Mouse (Mus musculus): ENCODE data around the gene Ica1. TPM values are rescaled to one million over a fixed set of nuclear protein-coding genes. Genes with fewer than 3 reads are reported as not detected.

Gene Ica1
- total RNA-seq (2014; rRNA removed) = 38.2 and 50.0 TPM in 2 replicates
- polyA plus RNA-seq (2015; fragmentation: Nextera tagmentation; extraction: Ambion mirVana) = 78.9 and 83.8 TPM in 2 replicates

- 2% methylated on average over 16 of the region's 16 CpGs for WGBS
- H3K4me1 ChIP-seq (ENCODE audit: insufficient read depth, low read length) = 0 out of 2 replicates have a peak, but pooled peaks cover 5% of the 10 kb centered on the region
- H3K27me3 ChIP-seq (ENCODE audit: insufficient read depth, low read length) = no peaks in the 10 kb centered on the region
- H3K4me3 ChIP-seq (ENCODE audit: low read length) = peak within 1 kb of the TSS; percentile 88
- peak within 1 kb of the TSS; percentile 66 for H3K4me2 ChIP-seq (ENCODE audit: low read depth, low read length)
- peak within 1 kb of the TSS; percentile 94 for H3K9ac ChIP-seq (replicated peaks; ENCODE audit: low read length)
- H3K27ac ChIP-seq = peak within 1 kb of the TSS; percentile 88
- no peaks in the 10 kb centered on the region for H3K9me3 ChIP-seq (ENCODE audit: low read length)
- DNase-seq (ENCODE audit: low spot score) (peak; percentile 40), ATAC-seq (peak; percentile 79)
- TF ChIP-seq CTCF (IDR thresholded peaks at IDR 0.05; ENCODE audit: low read depth) = no peak
- H3K36me3 ChIP-seq (ENCODE audit: insufficient read depth, low read length) = no peaks in the 10 kb centered on the region
Measured at GRCm38 (mm10) chr6:8778296-8778649, at the start of gene Ica1. TSS of gene Ica1 (minus strand) at chr6:8778488.

- 88% methylated on average over 2 of the region's 2 CpGs for WGBS
- Histone ChIP-seq H3K4me3 (ENCODE audit: low read length) (no peak overlapping the region), H3K9me3 (ENCODE audit: low read length) (no peaks in the 10 kb centered on the region), H3K4me2 (ENCODE audit: low read depth, low read length) (no peak overlapping the region), H3K27me3 (ENCODE audit: insufficient read depth, low read length) (no peaks in the 10 kb centered on the region), H3K9ac (replicated peaks; ENCODE audit: low read length) (no peak overlapping the region), H3K4me1 (ENCODE audit: insufficient read depth, low read length) (no peaks in the 10 kb centered on the region), H3K27ac (no peak overlapping the region), H3K36me3 (ENCODE audit: insufficient read depth, low read length) (no peaks in the 10 kb centered on the region)
- TF ChIP-seq CTCF (IDR thresholded peaks at IDR 0.05; ENCODE audit: low read depth) = no peak
- DNase-seq (ENCODE audit: low spot score) (no peak), ATAC-seq (no peak)
Measured at GRCm38 (mm10) chr6:8819866-8820265, 41.6 kb upstream of the Ica1 start.

GRCm38 (mm10) chr6:8814332-8815002, 36.2 kb upstream of the Ica1 start:
- Histone ChIP-seq H3K4me2 (ENCODE audit: low read depth, low read length) (no peak overlapping the region), H3K4me1 (ENCODE audit: insufficient read depth, low read length) (no peaks in the 10 kb centered on the region), H3K9me3 (ENCODE audit: low read length) (no peaks in the 10 kb centered on the region), H3K4me3 (ENCODE audit: low read length) (no peak overlapping the region), H3K9ac (replicated peaks; ENCODE audit: low read length) (no peak overlapping the region), H3K36me3 (ENCODE audit: insufficient read depth, low read length) (no peaks in the 10 kb centered on the region), H3K27me3 (ENCODE audit: insufficient read depth, low read length) (no peaks in the 10 kb centered on the region), H3K27ac (no peak overlapping the region)
- WGBS = 82% methylated on average over 6 of the region's 6 CpGs
- DNase-seq (ENCODE audit: low spot score) (no peak), ATAC-seq (no peak)
- TF ChIP-seq CTCF (IDR thresholded peaks at IDR 0.05; ENCODE audit: low read depth) = no peak

- Histone ChIP-seq H3K4me2 (ENCODE audit: low read depth, low read length) (no peak overlapping the region), H3K36me3 (ENCODE audit: insufficient read depth, low read length) (no peaks in the 10 kb centered on the region), H3K27ac (no peak overlapping the region), H3K4me1 (ENCODE audit: insufficient read depth, low read length) (no peaks in the 10 kb centered on the region), H3K9ac (replicated peaks; ENCODE audit: low read length) (no peak overlapping the region), H3K27me3 (ENCODE audit: insufficient read depth, low read length) (no peaks in the 10 kb centered on the region), H3K4me3 (ENCODE audit: low read length) (no peak overlapping the region), H3K9me3 (ENCODE audit: low read length) (no peaks in the 10 kb centered on the region)
- WGBS = 71% methylated on average over 3 of the region's 3 CpGs
- DNase-seq (ENCODE audit: low spot score) (no peak), ATAC-seq (no peak)
- TF ChIP-seq CTCF (IDR thresholded peaks at IDR 0.05; ENCODE audit: low read depth) = no peak
Measured at GRCm38 (mm10) chr6:8802561-8803150, 24.4 kb upstream of the Ica1 start.

GRCm38 (mm10) chr6:8792385-8792784, 14.1 kb upstream of the Ica1 start:
- no peak for TF ChIP-seq CTCF (IDR thresholded peaks at IDR 0.05; ENCODE audit: low read depth)
- DNase-seq (ENCODE audit: low spot score) (no peak), ATAC-seq (no peak)
- Histone ChIP-seq H3K4me1 (ENCODE audit: insufficient read depth, low read length) (no peaks in the 10 kb centered on the region), H3K27me3 (ENCODE audit: insufficient read depth, low read length) (no peaks in the 10 kb centered on the region), H3K9me3 (ENCODE audit: low read length) (no peaks in the 10 kb centered on the region), H3K36me3 (ENCODE audit: insufficient read depth, low read length) (no peaks in the 10 kb centered on the region), H3K4me3 (ENCODE audit: low read length) (no peak overlapping the region), H3K27ac (no peak overlapping the region), H3K4me2 (ENCODE audit: low read depth, low read length) (no peak overlapping the region), H3K9ac (replicated peaks; ENCODE audit: low read length) (no peak overlapping the region)
- 89% methylated on average over 5 of the region's 5 CpGs for WGBS

GRCm38 (mm10) chr6:8791781-8792180, 13.5 kb upstream of the Ica1 start:
- no peak for TF ChIP-seq CTCF (IDR thresholded peaks at IDR 0.05; ENCODE audit: low read depth)
- no peaks in the 10 kb centered on the region for H3K9me3 ChIP-seq (ENCODE audit: low read length)
- DNase-seq (ENCODE audit: low spot score) = no peak
- WGBS = 59% methylated on average over 3 of the region's 3 CpGs
- H3K9ac ChIP-seq (replicated peaks; ENCODE audit: low read length) = no peak overlapping the region
- H3K4me3 ChIP-seq (ENCODE audit: low read length) = no peak overlapping the region
- no peaks in the 10 kb centered on the region for H3K27me3 ChIP-seq (ENCODE audit: insufficient read depth, low read length)
- no peak for ATAC-seq
- H3K27ac ChIP-seq = no peak overlapping the region
- no peaks in the 10 kb centered on the region for H3K4me1 ChIP-seq (ENCODE audit: insufficient read depth, low read length)
- H3K4me2 ChIP-seq (ENCODE audit: low read depth, low read length) = no peak overlapping the region
- no peaks in the 10 kb centered on the region for H3K36me3 ChIP-seq (ENCODE audit: insufficient read depth, low read length)

GRCm38 (mm10) chr6:8780618-8781017, 2.3 kb upstream of the Ica1 start:
- H3K9me3 ChIP-seq (ENCODE audit: low read length) = no peaks in the 10 kb centered on the region
- 0 out of 2 replicates have a peak, but pooled peaks cover 5% of the 10 kb centered on the region for H3K4me1 ChIP-seq (ENCODE audit: insufficient read depth, low read length)
- no peaks in the 10 kb centered on the region for H3K27me3 ChIP-seq (ENCODE audit: insufficient read depth, low read length)
- H3K4me3 ChIP-seq (ENCODE audit: low read length) = no peak overlapping the region
- H3K9ac ChIP-seq (replicated peaks; ENCODE audit: low read length) = no peak overlapping the region
- H3K36me3 ChIP-seq (ENCODE audit: insufficient read depth, low read length) = no peaks in the 10 kb centered on the region
- no peak overlapping the region for H3K27ac ChIP-seq
- H3K4me2 ChIP-seq (ENCODE audit: low read depth, low read length) = no peak overlapping the region
- ATAC-seq (no peak), DNase-seq (ENCODE audit: low spot score) (no peak)
- TF ChIP-seq CTCF (IDR thresholded peaks at IDR 0.05; ENCODE audit: low read depth) = no peak

All from hindbrain, postnatal 0 days (tissue).